Mouse (Mus musculus) urinary bladder, postnatal 0 days (tissue): ENCODE data around the gene Tifab. TPM values are rescaled to one million over a fixed set of nuclear protein-coding genes. Genes with fewer than 3 reads are reported as not detected.

Source experiments
- polyA plus RNA-seq: library from polyadenylated mRNA; unstranded; fragments of >200 nt; fragmentation: Nextera tagmentation; extraction: Ambion mirVana; gene quantifications from 2 replicates; pipeline ENCODE4 v1.2.1, GENCODE M21; 2015

The Tifab gene
- 1.4 and 4.5 TPM in 2 replicates for polyA plus RNA-seq

DNA sequence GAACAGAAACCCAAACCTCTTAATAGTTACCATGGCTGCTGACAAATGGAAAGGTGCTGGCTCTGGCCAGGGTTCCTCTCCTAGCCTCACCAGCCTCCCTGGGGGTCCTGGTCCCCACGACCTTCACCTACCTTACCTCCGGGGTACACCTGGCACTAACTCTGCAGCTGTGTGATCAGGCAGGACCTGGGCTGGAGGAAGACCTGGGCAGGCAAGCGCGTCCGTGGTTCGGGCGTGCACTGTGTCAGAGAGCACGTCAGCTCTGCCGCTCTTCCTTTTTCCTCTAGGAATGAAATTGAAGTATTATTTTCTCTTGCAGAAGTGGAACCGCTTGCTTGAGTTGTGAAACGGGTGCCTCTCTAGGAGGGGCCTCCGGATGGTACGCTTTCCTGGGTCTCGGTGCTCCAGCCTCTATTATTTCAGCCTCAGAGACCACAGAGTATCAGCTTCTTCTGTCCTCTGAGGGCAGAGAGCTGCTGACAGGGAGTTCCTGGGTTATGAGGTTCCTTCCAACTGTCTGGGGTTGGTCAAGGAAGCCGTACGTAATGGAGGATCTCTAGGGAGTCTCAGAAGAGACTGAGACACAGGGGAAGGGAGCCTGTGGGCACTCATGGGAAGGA lies at the start of gene Tifab:
TSS of gene Tifab (minus strand) at position 470 of the 620 bp plus-strand sequence.

DNA sequence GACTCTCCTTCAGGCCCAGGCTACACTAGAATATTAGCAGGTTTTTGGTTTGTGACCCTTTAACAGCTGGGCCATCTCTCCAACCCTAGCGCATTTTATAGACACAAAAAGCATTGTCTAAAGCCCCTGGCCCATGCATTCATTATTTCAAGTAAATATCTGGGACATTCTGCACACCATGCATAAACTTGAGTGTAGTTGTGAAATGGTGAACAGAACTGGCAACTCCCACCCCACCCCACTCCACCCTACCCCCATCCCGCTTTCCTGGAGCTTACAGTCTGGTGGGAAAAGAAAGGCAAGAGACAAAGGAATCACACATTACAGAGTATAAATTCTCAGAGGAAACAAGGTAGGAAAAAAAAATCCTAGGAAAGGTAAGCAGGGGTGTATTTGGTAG lies 42.5 kb downstream of the Tifab start, which contains the start of gene H2afy:
TSS of gene H2afy (minus strand) at position 162 of the 400 bp plus-strand sequence.

Other genes starting within 250 kb of the Tifab start
- 105 and 116 TPM in 2 replicates for gene H2afy, start 42.5 kb downstream of the Tifab start, polyA plus RNA-seq
- not detected in 2 replicates for gene Neurog1, start 73.3 kb upstream of the Tifab start, polyA plus RNA-seq
- gene Cxcl14, start 117.7 kb upstream of the Tifab start, polyA plus RNA-seq, result 69.1 and 74.6 TPM in 2 replicates
- gene Gm3045, start 247.7 kb upstream of the Tifab start, polyA plus RNA-seq, result 0.13 TPM in 1 of 2 replicates, not detected in the other